Mouse (Mus musculus): ENCODE data around the gene Lpcat3. TPM values are rescaled to one million over a fixed set of nuclear protein-coding genes. Genes with fewer than 3 reads are reported as not detected.

The Lpcat3 gene
- polyA plus RNA-seq, 1 experiment = 215 TPM

DNA sequence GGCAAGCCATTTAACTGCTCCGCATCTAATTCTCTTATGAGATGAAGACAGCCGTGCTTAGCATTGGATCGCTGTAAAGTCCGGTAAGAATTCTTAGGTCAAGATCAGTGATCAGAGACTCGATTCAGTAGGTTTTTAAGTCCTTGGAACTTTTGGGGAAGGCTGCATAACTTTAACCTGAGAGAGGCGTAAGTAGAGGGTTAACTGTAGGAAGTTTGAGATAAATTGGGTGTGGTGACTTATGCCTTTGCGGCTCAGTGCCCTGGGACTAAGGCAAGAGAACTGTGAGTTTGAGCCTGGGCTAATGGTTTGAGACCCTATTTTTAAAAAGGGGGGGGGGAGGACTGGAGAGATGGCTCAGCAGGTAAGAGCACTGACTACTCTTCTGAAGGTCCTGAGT lies 1.4 kb downstream of the Lpcat3 start:
- WGBS = 49% methylated on average over 7 of the region's 7 CpGs
- TF ChIP-seq CTCF (conservative IDR thresholded peaks at IDR 0.05; ENCODE audit: insufficient read depth, insufficient read length, low read depth, low read length) (no peak), POLR2A (IDR thresholded peaks at IDR 0.05; ENCODE audit: low read depth, low read length) (no peak)
- peaks cover 8% of the 10 kb centered on the region; the same call in 1 of the 2 replicates for H3K4me1 ChIP-seq (ENCODE audit: control insufficient read depth, insufficient read depth, low read length)
- no peak overlapping the region for H3K27ac ChIP-seq (ENCODE audit: insufficient read depth, low read depth, low read length)
- DNase-seq = no peak
- H3K27me3 ChIP-seq (replicated peaks; ENCODE audit: control insufficient read depth, insufficient read depth, low read length) = no peaks in the 10 kb centered on the region
- peak overlapping the region; percentile 17; the same call in 1 of the 2 replicates for H3K4me3 ChIP-seq (ENCODE audit: insufficient read depth, low read depth, low read length)
- no peaks in the 10 kb centered on the region for H3K36me3 ChIP-seq (ENCODE audit: control insufficient read depth, insufficient read depth, low read length)

GRCm38 (mm10) chr6:124665011-124665410 lies 2.2 kb downstream of the Lpcat3 start:
- no peak overlapping the region for H3K27ac ChIP-seq (ENCODE audit: insufficient read depth, low read depth, low read length)
- no peak overlapping the region for H3K4me3 ChIP-seq (ENCODE audit: insufficient read depth, low read depth, low read length)

GRCm38 (mm10) chr6:124669234-124669859 lies 6.5 kb downstream of the Lpcat3 start:
- no peak for DNase-seq
- 78% methylated on average over 11 of the region's 11 CpGs for WGBS
- Histone ChIP-seq H3K4me3 (ENCODE audit: insufficient read depth, low read depth, low read length) (no peak overlapping the region), H3K27me3 (replicated peaks; ENCODE audit: control insufficient read depth, insufficient read depth, low read length) (no peaks in the 10 kb centered on the region), H3K27ac (ENCODE audit: insufficient read depth, low read depth, low read length) (no peak overlapping the region), H3K36me3 (ENCODE audit: control insufficient read depth, insufficient read depth, low read length) (no peaks in the 10 kb centered on the region), H3K4me1 (ENCODE audit: control insufficient read depth, insufficient read depth, low read length) (peaks cover 11% of the 10 kb centered on the region; the same call in 1 of the 2 replicates)
- TF ChIP-seq CTCF (conservative IDR thresholded peaks at IDR 0.05; ENCODE audit: insufficient read depth, insufficient read length, low read depth, low read length) = no peak
- TF ChIP-seq POLR2A (IDR thresholded peaks at IDR 0.05; ENCODE audit: low read depth, low read length) = no peak

More at GRCm38 (mm10) chr6:124665011-124665410, 2.2 kb downstream of the Lpcat3 start:
- Histone ChIP-seq H3K27me3 (replicated peaks; ENCODE audit: control insufficient read depth, insufficient read depth, low read length) (no peaks in the 10 kb centered on the region), H3K4me1 (ENCODE audit: control insufficient read depth, insufficient read depth, low read length) (peaks cover 8% of the 10 kb centered on the region; the same call in 1 of the 2 replicates), H3K36me3 (ENCODE audit: control insufficient read depth, insufficient read depth, low read length) (no peaks in the 10 kb centered on the region)
- WGBS = 89% methylated on average over 10 of the region's 10 CpGs
- DNase-seq = no peak
- no peak for TF ChIP-seq POLR2A (IDR thresholded peaks at IDR 0.05; ENCODE audit: low read depth, low read length)
- TF ChIP-seq CTCF (conservative IDR thresholded peaks at IDR 0.05; ENCODE audit: insufficient read depth, insufficient read length, low read depth, low read length) = no peak

- peaks cover 11% of the 10 kb centered on the region; the same call in 1 of the 2 replicates for H3K4me1 ChIP-seq (ENCODE audit: control insufficient read depth, insufficient read depth, low read length)
- TF ChIP-seq CTCF (conservative IDR thresholded peaks at IDR 0.05; ENCODE audit: insufficient read depth, insufficient read length, low read depth, low read length) (no peak), POLR2A (IDR thresholded peaks at IDR 0.05; ENCODE audit: low read depth, low read length) (no peak)
- 86% methylated on average over 7 of the region's 7 CpGs for WGBS
- no peak overlapping the region for H3K27ac ChIP-seq (ENCODE audit: insufficient read depth, low read depth, low read length)
- DNase-seq = no peak
- H3K27me3 ChIP-seq (replicated peaks; ENCODE audit: control insufficient read depth, insufficient read depth, low read length) = no peaks in the 10 kb centered on the region
- H3K36me3 ChIP-seq (ENCODE audit: control insufficient read depth, insufficient read depth, low read length) = no peaks in the 10 kb centered on the region
- H3K4me3 ChIP-seq (ENCODE audit: insufficient read depth, low read depth, low read length) = no peak overlapping the region
Observed at GRCm38 (mm10) chr6:124670281-124670900, 7.6 kb downstream of the Lpcat3 start.

DNA sequence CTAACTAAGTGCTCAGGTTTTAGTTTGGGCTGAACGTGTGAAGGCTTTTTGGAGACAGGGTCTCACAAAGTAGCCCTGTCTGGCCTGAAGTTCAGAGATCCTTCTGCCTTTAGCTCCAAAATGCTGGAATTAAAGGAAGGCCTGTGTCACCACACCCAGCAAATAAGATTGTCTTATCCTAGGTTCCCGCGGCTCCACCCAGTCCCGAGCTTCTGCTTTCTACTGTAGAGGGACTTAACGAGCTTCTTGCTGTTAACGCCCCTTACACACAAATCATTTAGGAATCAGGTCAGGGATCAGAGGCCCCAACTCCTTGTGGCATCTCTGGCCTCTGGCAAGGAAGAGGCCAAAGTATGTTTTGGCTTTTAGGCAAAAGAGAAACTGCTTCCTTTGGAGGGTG lies 9.3 kb downstream of the Lpcat3 start:
- no peak for TF ChIP-seq CTCF (conservative IDR thresholded peaks at IDR 0.05; ENCODE audit: insufficient read depth, insufficient read length, low read depth, low read length)
- TF ChIP-seq POLR2A (IDR thresholded peaks at IDR 0.05; ENCODE audit: low read depth, low read length) = no peak
- 44% methylated on average over 6 of the region's 6 CpGs for WGBS
- H3K4me1 ChIP-seq (ENCODE audit: control insufficient read depth, insufficient read depth, low read length) = peaks cover 5% of the 10 kb centered on the region; the same call in 1 of the 2 replicates

GRCm38 (mm10) chr6:124673619-124674018 lies 10.8 kb downstream of the Lpcat3 start:
- Histone ChIP-seq H3K27ac (ENCODE audit: insufficient read depth, low read depth, low read length) (peak overlapping the region; percentile 68; the same call in 1 of the 2 replicates), H3K4me1 (ENCODE audit: control insufficient read depth, insufficient read depth, low read length) (peaks cover 3% of the 10 kb centered on the region; the same call in 1 of the 2 replicates), H3K27me3 (replicated peaks; ENCODE audit: control insufficient read depth, insufficient read depth, low read length) (no peaks in the 10 kb centered on the region), H3K36me3 (ENCODE audit: control insufficient read depth, insufficient read depth, low read length) (no peaks in the 10 kb centered on the region), H3K4me3 (ENCODE audit: insufficient read depth, low read depth, low read length) (no peak overlapping the region)
- TF ChIP-seq POLR2A (IDR thresholded peaks at IDR 0.05; ENCODE audit: low read depth, low read length) (no peak), CTCF (conservative IDR thresholded peaks at IDR 0.05; ENCODE audit: insufficient read depth, insufficient read length, low read depth, low read length) (0 out of 2 replicates have a peak, but pooled peaks have one; percentile 4)
- DNase-seq = peak; percentile 79
- WGBS = 51% methylated on average over 9 of the region's 9 CpGs

More for the DNA sequence above, 9.3 kb downstream of the Lpcat3 start:
- no peak overlapping the region for H3K4me3 ChIP-seq (ENCODE audit: insufficient read depth, low read depth, low read length)
- no peaks in the 10 kb centered on the region for H3K27me3 ChIP-seq (replicated peaks; ENCODE audit: control insufficient read depth, insufficient read depth, low read length)
- H3K27ac ChIP-seq (ENCODE audit: insufficient read depth, low read depth, low read length) = no peak overlapping the region
- no peaks in the 10 kb centered on the region for H3K36me3 ChIP-seq (ENCODE audit: control insufficient read depth, insufficient read depth, low read length)
- no peak for DNase-seq

DNA sequence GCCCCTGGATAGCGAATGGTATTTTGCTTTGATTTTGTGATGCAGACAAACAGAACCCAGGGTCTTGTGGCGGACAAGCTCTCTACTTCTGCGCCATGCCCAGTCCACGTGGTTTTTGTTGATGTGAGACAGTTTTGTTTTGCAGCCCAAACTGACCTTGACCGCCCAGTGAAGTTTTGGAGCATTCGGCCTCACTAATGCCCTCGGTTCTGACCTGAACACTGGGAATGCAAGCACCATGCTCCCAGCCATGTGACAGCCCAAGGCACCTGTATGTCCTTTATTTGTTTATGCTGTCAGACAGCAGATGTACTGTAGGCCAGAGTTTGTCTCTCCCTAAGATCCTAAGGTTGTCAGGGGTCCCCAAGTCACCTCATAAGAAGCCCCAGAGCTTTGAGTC lies 11.8 kb downstream of the Lpcat3 start:
- TF ChIP-seq POLR2A (IDR thresholded peaks at IDR 0.05; ENCODE audit: low read depth, low read length) (no peak), CTCF (conservative IDR thresholded peaks at IDR 0.05; ENCODE audit: insufficient read depth, insufficient read length, low read depth, low read length) (no peak)
- 61% methylated on average over 7 of the region's 7 CpGs for WGBS
- peak overlapping the region; percentile 68; the same call in 1 of the 2 replicates for H3K27ac ChIP-seq (ENCODE audit: insufficient read depth, low read depth, low read length)
- H3K4me1 ChIP-seq (ENCODE audit: control insufficient read depth, insufficient read depth, low read length) = peaks cover 3% of the 10 kb centered on the region; the same call in 1 of the 2 replicates
- H3K36me3 ChIP-seq (ENCODE audit: control insufficient read depth, insufficient read depth, low read length) = no peaks in the 10 kb centered on the region
- H3K4me3 ChIP-seq (ENCODE audit: insufficient read depth, low read depth, low read length) = no peak overlapping the region
- H3K27me3 ChIP-seq (replicated peaks; ENCODE audit: control insufficient read depth, insufficient read depth, low read length) = no peaks in the 10 kb centered on the region
- DNase-seq = peak; percentile 66

Data from kidney, adult 2 months (tissue).